Mouse (Mus musculus): Measurements from ENCODE around the gene Ly6f. TPM values are rescaled to one million over a fixed set of nuclear protein-coding genes. Genes with fewer than 3 reads are reported as not detected.

The Ly6f gene
- not detected in 2 replicates for polyA plus RNA-seq (2015; fragmentation: Nextera tagmentation; extraction: Ambion mirVana)

GRCm38 (mm10) chr15:75268121-75268520 lies at the start of gene Ly6f:
Gene Ly6f, plus strand, starts transcription at chr15:75268421.
- Histone ChIP-seq H3K4me1 (replicated peaks) (no peaks in the 10 kb centered on the region), H3K4me3 (replicated peaks) (no peak within 1 kb of the TSS), H3K27ac (no peak within 1 kb of the TSS), H3K36me3 (no peaks in the 10 kb centered on the region), H3K27me3 (no peaks in the 10 kb centered on the region), H3K4me2 (no peak within 1 kb of the TSS), H3K9ac (no peak within 1 kb of the TSS), H3K9me3 (replicated peaks) (no peaks in the 10 kb centered on the region)
- DNase-seq (no peak), ATAC-seq (ENCODE audit: low read depth) (no peak)

GRCm38 (mm10) chr15:75221942-75222341 lies 46.3 kb upstream of the Ly6f start:
- DNase-seq (no peak), ATAC-seq (ENCODE audit: low read depth) (no peak)
- no peaks in the 10 kb centered on the region for H3K4me1 ChIP-seq (replicated peaks)
- H3K4me3 ChIP-seq (replicated peaks): no peak overlapping the region
- no peaks in the 10 kb centered on the region for H3K36me3 ChIP-seq
- no peak overlapping the region for H3K4me2 ChIP-seq
- no peak overlapping the region for H3K9ac ChIP-seq
- no peak overlapping the region for H3K27ac ChIP-seq
- no peaks in the 10 kb centered on the region for H3K27me3 ChIP-seq
- H3K9me3 ChIP-seq (replicated peaks): no peaks in the 10 kb centered on the region

- Histone ChIP-seq H3K9ac (no peak overlapping the region), H3K27ac (no peak overlapping the region), H3K4me1 (replicated peaks) (no peaks in the 10 kb centered on the region), H3K36me3 (no peaks in the 10 kb centered on the region), H3K27me3 (no peaks in the 10 kb centered on the region), H3K4me2 (no peak overlapping the region), H3K4me3 (replicated peaks) (no peak overlapping the region), H3K9me3 (replicated peaks) (no peaks in the 10 kb centered on the region)
- ATAC-seq (ENCODE audit: low read depth): no peak
- no peak for DNase-seq
- WGBS (ENCODE audit: insufficient replicate concordance): 58% methylated on average over 3 of the region's 3 CpGs
These were observed 30.4 kb upstream of the Ly6f start for GRCm38 (mm10) chr15:75237736-75238288.

- no peak overlapping the region for H3K4me2 ChIP-seq
- 43% methylated on average over 2 of the region's 2 CpGs for WGBS (ENCODE audit: insufficient replicate concordance)
- H3K4me3 ChIP-seq (replicated peaks): no peak overlapping the region
- no peaks in the 10 kb centered on the region for H3K27me3 ChIP-seq
- H3K9me3 ChIP-seq (replicated peaks): no peaks in the 10 kb centered on the region
- no peak for DNase-seq
- H3K4me1 ChIP-seq (replicated peaks): no peaks in the 10 kb centered on the region
- ATAC-seq (ENCODE audit: low read depth): no peak
- H3K36me3 ChIP-seq: no peaks in the 10 kb centered on the region
- no peak overlapping the region for H3K9ac ChIP-seq
- H3K27ac ChIP-seq: no peak overlapping the region
These were observed 27.7 kb upstream of the Ly6f start for GRCm38 (mm10) chr15:75240558-75240957.

- H3K36me3 ChIP-seq: no peaks in the 10 kb centered on the region
- H3K4me3 ChIP-seq (replicated peaks): no peak overlapping the region
- H3K9me3 ChIP-seq (replicated peaks): no peaks in the 10 kb centered on the region
- 53% methylated on average over 3 of the region's 3 CpGs for WGBS (ENCODE audit: insufficient replicate concordance)
- H3K27me3 ChIP-seq: no peaks in the 10 kb centered on the region
- H3K4me2 ChIP-seq: no peak overlapping the region
- ATAC-seq (ENCODE audit: low read depth) (no peak), DNase-seq (no peak)
- no peak overlapping the region for H3K9ac ChIP-seq
- no peak overlapping the region for H3K27ac ChIP-seq
- H3K4me1 ChIP-seq (replicated peaks): no peaks in the 10 kb centered on the region
These were observed 25.2 kb upstream of the Ly6f start for GRCm38 (mm10) chr15:75242756-75243640.

- DNase-seq: no peak
- H3K4me3 ChIP-seq (replicated peaks): no peak overlapping the region
- 65% methylated on average over 3 of the region's 3 CpGs for WGBS (ENCODE audit: insufficient replicate concordance)
- no peaks in the 10 kb centered on the region for H3K4me1 ChIP-seq (replicated peaks)
- H3K4me2 ChIP-seq: no peak overlapping the region
- H3K36me3 ChIP-seq: no peaks in the 10 kb centered on the region
- no peaks in the 10 kb centered on the region for H3K9me3 ChIP-seq (replicated peaks)
- no peaks in the 10 kb centered on the region for H3K27me3 ChIP-seq
- no peak overlapping the region for H3K27ac ChIP-seq
- ATAC-seq (ENCODE audit: low read depth): no peak
- H3K9ac ChIP-seq: no peak overlapping the region
These were observed 13.6 kb upstream of the Ly6f start for GRCm38 (mm10) chr15:75254671-75255070.

- no peaks in the 10 kb centered on the region for H3K27me3 ChIP-seq
- no peaks in the 10 kb centered on the region for H3K36me3 ChIP-seq
- H3K4me2 ChIP-seq: no peak overlapping the region
- no peak overlapping the region for H3K27ac ChIP-seq
- ATAC-seq (ENCODE audit: low read depth) (no peak), DNase-seq (no peak)
- H3K9ac ChIP-seq: no peak overlapping the region
- H3K4me1 ChIP-seq (replicated peaks): no peaks in the 10 kb centered on the region
- H3K9me3 ChIP-seq (replicated peaks): no peaks in the 10 kb centered on the region
- no peak overlapping the region for H3K4me3 ChIP-seq (replicated peaks)
These were observed 2.4 kb upstream of the Ly6f start for GRCm38 (mm10) chr15:75265863-75266262.

- Histone ChIP-seq H3K4me3 (replicated peaks) (no peak overlapping the region), H3K4me1 (replicated peaks) (no peaks in the 10 kb centered on the region), H3K9me3 (replicated peaks) (no peaks in the 10 kb centered on the region), H3K4me2 (no peak overlapping the region), H3K27ac (no peak overlapping the region), H3K27me3 (no peaks in the 10 kb centered on the region), H3K9ac (no peak overlapping the region), H3K36me3 (no peaks in the 10 kb centered on the region)
- ATAC-seq (ENCODE audit: low read depth): no peak
- DNase-seq: no peak
- WGBS (ENCODE audit: insufficient replicate concordance): 31% methylated on average over 1 of the region's 1 CpGs
These were observed 1.6 kb upstream of the Ly6f start for GRCm38 (mm10) chr15:75266626-75267025.

- ATAC-seq (ENCODE audit: low read depth): no peak
- Histone ChIP-seq H3K36me3 (no peaks in the 10 kb centered on the region), H3K27me3 (no peaks in the 10 kb centered on the region), H3K27ac (no peak overlapping the region), H3K4me3 (replicated peaks) (no peak overlapping the region), H3K9ac (no peak overlapping the region), H3K4me2 (no peak overlapping the region), H3K4me1 (replicated peaks) (no peaks in the 10 kb centered on the region), H3K9me3 (replicated peaks) (no peaks in the 10 kb centered on the region)
- no peak for DNase-seq
- WGBS (ENCODE audit: insufficient replicate concordance): 50% methylated on average over 5 of the region's 5 CpGs
These were observed 952 bp downstream of the Ly6f start for GRCm38 (mm10) chr15:75268916-75269829.

- no peaks in the 10 kb centered on the region for H3K27me3 ChIP-seq
- no peaks in the 10 kb centered on the region for H3K4me1 ChIP-seq (replicated peaks)
- H3K4me2 ChIP-seq: no peak overlapping the region
- H3K4me3 ChIP-seq (replicated peaks): no peak overlapping the region
- H3K27ac ChIP-seq: no peak overlapping the region
- H3K36me3 ChIP-seq: no peaks in the 10 kb centered on the region
- DNase-seq: no peak
- ATAC-seq (ENCODE audit: low read depth): no peak
- H3K9me3 ChIP-seq (replicated peaks): no peaks in the 10 kb centered on the region
- no peak overlapping the region for H3K9ac ChIP-seq
These were observed 1.9 kb downstream of the Ly6f start for GRCm38 (mm10) chr15:75270169-75270568.

GRCm38 (mm10) chr15:75270691-75271362 lies 2.6 kb downstream of the Ly6f start:
- ATAC-seq (ENCODE audit: low read depth): no peak
- Histone ChIP-seq H3K4me1 (replicated peaks) (no peaks in the 10 kb centered on the region), H3K27me3 (no peaks in the 10 kb centered on the region), H3K9me3 (replicated peaks) (no peaks in the 10 kb centered on the region), H3K27ac (no peak overlapping the region), H3K4me3 (replicated peaks) (no peak overlapping the region), H3K9ac (no peak overlapping the region), H3K4me2 (no peak overlapping the region), H3K36me3 (no peaks in the 10 kb centered on the region)
- DNase-seq: no peak
- 46% methylated on average over 3 of the region's 3 CpGs for WGBS (ENCODE audit: insufficient replicate concordance)

Measured in liver, embryonic 13.5 days (tissue).